Mouse (Mus musculus): ENCODE results near the gene Gm29049. TPM values are rescaled to one million over a fixed set of nuclear protein-coding genes. Genes with fewer than 3 reads are reported as not detected.
"Not testable (repeated sequence)": the region's sequence is repeated elsewhere in the genome, so short reads cannot be mapped to it uniquely, and the experiment has no call there.

Gene Gm29049
- polyA plus RNA-seq (2016; fragmentation: Nextera tagmentation; extraction: Ambion mirVana) = not detected in 2 replicates

DNA sequence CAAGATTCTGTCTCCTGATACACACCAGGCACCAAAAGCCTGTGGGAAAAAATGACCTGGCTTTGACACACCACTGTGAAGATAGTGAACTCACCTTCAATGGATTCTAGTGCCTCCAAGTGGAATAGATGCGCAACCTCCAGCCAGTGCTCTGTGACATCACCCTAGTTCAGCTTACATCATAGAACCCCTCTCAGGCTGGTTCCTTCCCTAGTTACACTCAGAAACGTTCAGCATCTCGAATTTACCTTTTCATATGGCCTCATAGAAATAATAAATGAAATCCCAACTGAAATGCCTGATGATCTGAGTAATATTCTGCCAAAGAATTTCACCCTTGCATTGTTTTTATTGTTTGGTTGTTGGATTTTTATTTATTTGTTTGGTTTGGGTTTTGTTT, at the start of gene Gm29049:
Gene Gm29049 (minus strand): TSS at position 101 of the 400 bp plus-strand sequence.
- WGBS = 50% methylated on average over 1 of the region's 3 CpGs
- H3K4me3 ChIP-seq; H3K9me3 ChIP-seq; H3K9ac ChIP-seq (replicated peaks); H3K4me1 ChIP-seq; H3K27me3 ChIP-seq; ATAC-seq (ENCODE audit: low FRiP score, low read depth); H3K36me3 ChIP-seq; H3K4me2 ChIP-seq (replicated peaks); H3K27ac ChIP-seq (replicated peaks): not testable (repeated sequence)

Other genes starting within 250 kb of the Gm29049 start
- not detected in 2 replicates for gene Gm20825, start 74.3 kb upstream of the Gm29049 start, polyA plus RNA-seq (2016; fragmentation: Nextera tagmentation; extraction: Ambion mirVana)